Mouse (Mus musculus): Measurements from ENCODE around the gene Npy4r. TPM values are rescaled to one million over a fixed set of nuclear protein-coding genes. Genes with fewer than 3 reads are reported as not detected.

Npy4r gene
- polyA plus RNA-seq, 3 experiments from 2014 or later: not detected

GRCm38 (mm10) chr14:34119046-34119723 lies 33.1 kb downstream of the Npy4r start:
- ATAC-seq: no peak

- ATAC-seq: no peak
These were observed 38.0 kb downstream of the Npy4r start for GRCm38 (mm10) chr14:34114311-34114710.

GRCm38 (mm10) chr14:34107594-34107993 lies 44.7 kb downstream of the Npy4r start:
- no peak for ATAC-seq

GRCm38 (mm10) chr14:34106389-34107062 lies 45.8 kb downstream of the Npy4r start:
- ATAC-seq: no peak

GRCm38 (mm10) chr14:34104892-34105291 lies 47.4 kb downstream of the Npy4r start:
- ATAC-seq: no peak

- ATAC-seq: no peak
These were observed 48.4 kb downstream of the Npy4r start for GRCm38 (mm10) chr14:34103855-34104254.

- no peak for ATAC-seq
These were observed 49.7 kb downstream of the Npy4r start, which contains the start of gene A630023A22Rik for GRCm38 (mm10) chr14:34102601-34103000. Gene A630023A22Rik (minus strand): TSS chr14:34102754.

- ATAC-seq: no peak
These were observed 56.1 kb downstream of the Npy4r start for GRCm38 (mm10) chr14:34096161-34096560.

Other genes with a start within 250 kb of the Npy4r start
- not detected for gene Gdf10, start 228.9 kb downstream of the Npy4r start, polyA plus RNA-seq (2017; shearing (Covaris generic))
- gene Gdf2, start 211.4 kb downstream of the Npy4r start, polyA plus RNA-seq (2017; shearing (Covaris generic)): not detected
- gene Rbp3, start 198.5 kb downstream of the Npy4r start, polyA plus RNA-seq (2017; shearing (Covaris generic)): not detected
- not detected for gene Zfp488, start 173.7 kb downstream of the Npy4r start, polyA plus RNA-seq (2017; shearing (Covaris generic))
- gene Gm30083, start 137.3 kb downstream of the Npy4r start, polyA plus RNA-seq (2017; shearing (Covaris generic)): not detected
- gene Gm5460, start 135.7 kb downstream of the Npy4r start, polyA plus RNA-seq (2017; shearing (Covaris generic)): not detected
- gene Antxrl, start 99.8 kb downstream of the Npy4r start, polyA plus RNA-seq (2017; shearing (Covaris generic)): not detected
- gene Anxa8, start 66.5 kb downstream of the Npy4r start, polyA plus RNA-seq (2017; shearing (Covaris generic)): not detected
- gene A630023A22Rik, start 49.7 kb downstream of the Npy4r start, polyA plus RNA-seq (2017; shearing (Covaris generic)): not detected
- under 1 TPM in 1 of 3 experiments, not detected in 2; 0.12 TPM for gene Gprin2, start 49.2 kb upstream of the Npy4r start, polyA plus RNA-seq (2017; shearing (Covaris generic))
- gene Syt15, start 67.1 kb upstream of the Npy4r start, polyA plus RNA-seq (2017; shearing (Covaris generic)): under 1 TPM in 1 of 3 experiments, not detected in 2; 0.31 TPM
- 10 to 100 TPM in 1 of 3 experiments, 1 to 10 TPM in 2; 6.5 to 11.2 (median 9.5) TPM for gene Shld2, start 158.0 kb upstream of the Npy4r start, polyA plus RNA-seq (2017; shearing (Covaris generic))
- gene Glud1, start 158.2 kb upstream of the Npy4r start, polyA plus RNA-seq (2017; shearing (Covaris generic)): 10 to 100 TPM; 31.7 to 40.9 (median 36.1) TPM
- not detected for gene Fam25c, start 202.9 kb upstream of the Npy4r start, polyA plus RNA-seq (2017; shearing (Covaris generic))
- not detected for gene Sncg, start 222.3 kb upstream of the Npy4r start, polyA plus RNA-seq (2017; shearing (Covaris generic))
- under 1 TPM in 1 of 3 experiments, not detected in 2; 0.11 TPM for gene Mmrn2, start 223.0 kb upstream of the Npy4r start, polyA plus RNA-seq (2017; shearing (Covaris generic))